Mouse (Mus musculus): ENCODE results near the gene Otp.

- TF ChIP-seq POLR2A (IDR thresholded peaks at IDR 0.05; ENCODE audit: extremely low read depth, insufficient read depth, low read length) = no peak
- no peak for TF ChIP-seq CTCF (IDR thresholded peaks at IDR 0.05; ENCODE audit: extremely low read depth, insufficient read depth, low read length)
Measured at GRCm38 (mm10) chr13:94877991-94878745, 2.8 kb downstream of the Otp start.
